Mouse (Mus musculus): Measurements from ENCODE around the gene Pnpla1.

The Pnpla1 gene

GRCm38 (mm10) chr17:28921086-28921485 lies 62.9 kb downstream of the Pnpla1 start:
- DNase-seq (ENCODE audit: low read depth, low spot score), result no peak

- no peak for DNase-seq (ENCODE audit: low read depth, low spot score)
These were observed 63.9 kb downstream of the Pnpla1 start for GRCm38 (mm10) chr17:28922096-28922495.

- no peak for DNase-seq (ENCODE audit: low read depth, low spot score)
These were observed 66.9 kb downstream of the Pnpla1 start for GRCm38 (mm10) chr17:28924957-28925595.

- peak; percentile 85 for DNase-seq (ENCODE audit: low read depth, low spot score)
These were observed 68.2 kb downstream of the Pnpla1 start for GRCm38 (mm10) chr17:28926380-28926779.

DNA sequence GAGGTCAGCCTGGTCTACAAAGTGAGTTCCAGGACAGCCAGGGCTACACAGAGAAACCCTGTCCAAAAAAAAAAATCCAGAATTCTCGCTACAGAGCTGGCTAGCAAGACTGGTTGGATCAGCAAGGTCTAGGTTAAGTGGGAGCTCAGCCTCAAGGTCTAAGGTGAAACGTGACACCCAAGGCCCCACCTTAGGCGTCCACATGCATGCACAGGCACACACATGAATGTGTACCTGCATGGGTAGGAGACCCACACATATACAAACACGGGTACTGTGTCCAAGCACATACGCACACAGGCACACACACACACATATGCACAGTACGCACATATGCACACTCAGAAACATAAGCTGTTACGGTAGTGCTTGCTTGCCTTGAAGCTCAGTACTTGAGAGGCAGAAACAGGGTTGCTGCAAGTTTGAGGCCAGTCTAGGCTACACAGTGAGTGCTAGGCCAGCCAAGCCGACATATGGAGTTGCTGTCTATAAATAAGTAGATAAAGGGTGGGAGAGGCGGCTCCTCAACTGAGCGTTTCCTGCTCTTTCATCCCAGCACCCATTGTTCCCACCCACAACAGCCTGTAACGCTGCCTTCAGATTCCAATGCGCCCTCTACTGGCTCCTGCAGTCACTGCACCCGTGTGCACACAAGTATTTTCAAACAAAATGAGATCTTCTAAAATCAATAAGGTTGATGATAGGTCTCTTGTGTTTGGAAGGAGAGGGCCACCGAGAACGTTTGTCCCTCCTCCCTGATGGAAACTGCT lies 68.8 kb downstream of the Pnpla1 start:
- DNase-seq (ENCODE audit: low read depth, low spot score), result peak; percentile 82

- DNase-seq (ENCODE audit: low read depth, low spot score), result no peak
These were observed 69.8 kb downstream of the Pnpla1 start for GRCm38 (mm10) chr17:28928004-28928403.

- DNase-seq (ENCODE audit: low read depth, low spot score), result no peak
These were observed 71.2 kb downstream of the Pnpla1 start for GRCm38 (mm10) chr17:28929369-28929768.

DNA sequence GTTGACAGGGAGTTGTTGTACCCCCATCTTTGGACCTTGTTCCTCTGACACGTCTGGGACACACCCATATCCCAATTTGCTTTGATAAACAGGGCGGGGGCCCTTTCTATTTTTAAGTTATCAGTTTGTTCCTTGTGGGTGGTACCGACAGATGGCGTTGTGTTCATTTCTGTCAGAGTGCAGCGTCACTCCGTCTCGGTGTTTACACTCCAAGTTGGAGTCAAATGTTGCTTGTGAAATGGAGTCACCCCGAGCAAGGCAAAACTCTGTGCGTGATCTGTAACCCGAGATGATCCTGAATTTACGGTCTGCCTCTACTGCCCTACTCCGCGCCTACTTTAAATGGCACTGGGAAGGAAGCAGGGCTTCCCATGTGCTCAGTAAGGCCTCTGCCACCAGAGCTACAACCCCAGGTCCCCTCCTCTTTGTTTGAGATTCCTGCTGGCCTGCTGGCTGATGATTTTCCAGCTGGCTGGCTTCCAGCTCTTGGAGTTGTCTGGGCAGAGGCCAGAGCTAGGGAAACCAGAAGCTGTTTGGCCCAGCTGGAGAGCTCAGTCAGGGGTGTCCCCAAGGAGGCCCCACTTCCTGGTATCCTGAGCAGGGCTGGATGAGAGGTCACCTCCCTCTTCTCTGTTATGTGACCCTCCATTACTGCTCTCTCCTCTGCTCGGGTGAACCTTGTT lies 72.3 kb downstream of the Pnpla1 start:
- DNase-seq (ENCODE audit: low read depth, low spot score), result no peak

- no peak for DNase-seq (ENCODE audit: low read depth, low spot score)
These were observed 73.4 kb downstream of the Pnpla1 start for GRCm38 (mm10) chr17:28931436-28932211.

DNA sequence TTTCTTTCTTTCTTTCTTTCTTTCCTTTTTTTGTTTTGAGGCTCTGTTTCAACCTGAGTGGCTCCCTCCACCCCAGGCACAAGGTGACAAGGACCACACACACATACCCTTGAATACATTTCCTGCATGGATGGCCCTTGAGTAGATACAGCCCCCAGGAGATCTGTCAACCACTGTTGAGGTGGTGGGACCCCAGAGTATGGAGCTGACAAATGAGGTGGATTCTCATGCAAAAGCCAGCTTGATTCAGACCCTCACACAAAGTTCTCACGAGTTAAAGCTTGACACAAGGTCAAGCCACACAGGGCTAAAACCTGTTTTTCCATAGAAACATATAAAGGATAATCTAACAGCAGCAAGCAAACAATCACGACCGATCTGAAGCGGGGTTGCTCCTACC lies 74.1 kb downstream of the Pnpla1 start:
- no peak for DNase-seq (ENCODE audit: low read depth, low spot score)

GRCm38 (mm10) chr17:28934120-28934916 lies 76.1 kb downstream of the Pnpla1 start:
- DNase-seq (ENCODE audit: low read depth, low spot score), result no peak

DNA sequence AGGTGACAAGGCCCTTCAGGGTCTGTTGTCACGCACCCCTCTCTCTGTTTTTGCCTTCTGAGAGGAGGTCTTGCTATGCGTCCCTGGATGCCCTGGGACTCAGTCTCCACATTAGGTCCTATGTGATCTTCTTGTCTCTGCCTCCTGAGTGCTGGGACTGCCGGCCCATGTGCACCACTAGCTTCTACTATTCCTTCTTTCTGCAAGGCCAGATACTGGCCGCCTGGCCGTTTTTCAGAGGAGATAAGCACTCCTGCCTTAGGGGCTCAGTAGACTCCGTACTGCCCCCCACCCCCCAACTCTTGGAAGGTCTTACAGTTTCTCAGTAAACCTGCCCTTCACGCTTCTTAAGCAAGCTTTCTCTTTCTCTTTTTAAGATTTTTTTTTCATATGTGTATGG lies 77.9 kb downstream of the Pnpla1 start:
- no peak for DNase-seq (ENCODE audit: low read depth, low spot score)

GRCm38 (mm10) chr17:28936622-28937345 lies 78.6 kb downstream of the Pnpla1 start:
- DNase-seq (ENCODE audit: low read depth, low spot score), result peak; percentile 79

Measured in CD4-positive, CD25-positive, alpha-beta regulatory T cell, adult 2 months (primary cell).